Mouse (Mus musculus) midbrain, embryonic 11.5 days (tissue): ENCODE measurements around the gene Gba. TPM values are rescaled to one million over a fixed set of nuclear protein-coding genes. Genes with fewer than 3 reads are reported as not detected.

Experiments used
- ATAC-seq: fragments of 200-750 bp; cut with Nextera tagmentation; 2 replicates; pipeline ENCODE4 v1.8.0; 2017; ENCODE audit warnings: moderate TSS enrichment, moderate library complexity; ENCODE audit not compliant: low FRiP score
- DNase-seq: peaks from one replicate; pipeline ENCODE4 v3.0.0; 2015; ENCODE audit warnings: low spot score; ENCODE audit errors: missing footprints
- H3K27ac ChIP-seq: fragments of 300-500 bp; sonication (generic); 2 replicates; pipeline ENCODE4 v1.5.1; 2014; ENCODE audit warnings: low read depth, low read length
- H3K27me3 ChIP-seq: fragments of 300-500 bp; sonication (generic); 2 replicates; pipeline ENCODE4 v1.6.1; 2014; ENCODE audit warnings: mild to moderate bottlenecking, low read length, moderate library complexity, mixed read lengths; ENCODE audit not compliant: control insufficient read depth, insufficient read depth
- H3K36me3 ChIP-seq: fragments of 300-500 bp; sonication (generic); 2 replicates; pipeline ENCODE4 v1.6.1; 2014; ENCODE audit warnings: mild to moderate bottlenecking, low read length, moderate library complexity, mixed read lengths; ENCODE audit not compliant: control insufficient read depth, insufficient read depth
- H3K4me1 ChIP-seq: fragments of 300-500 bp; sonication (generic); 2 replicates; pipeline ENCODE4 v1.6.1; 2014; ENCODE audit warnings: low read length; ENCODE audit not compliant: control insufficient read depth, insufficient read depth
- H3K4me2 ChIP-seq: fragments of 300-500 bp; sonication (generic); 2 replicates; pipeline ENCODE4 v1.6.1; 2014; ENCODE audit warnings: mild to moderate bottlenecking, moderate library complexity
- H3K4me3 ChIP-seq: fragments of 300-500 bp; sonication (generic); 2 replicates; pipeline ENCODE4 v1.5.1; 2014; ENCODE audit warnings: low read depth, low read length
- H3K9ac ChIP-seq: fragments of 300-500 bp; sonication (generic); 2 replicates; pipeline ENCODE4 v1.6.1; 2014; ENCODE audit warnings: low read length
- H3K9me3 ChIP-seq: fragments of 300-500 bp; sonication (generic); 2 replicates; pipeline ENCODE4 v1.6.1; 2016; ENCODE audit warnings: low read length; ENCODE audit not compliant: control insufficient read depth
- WGBS: fragments of 180-500 bp; shearing (Covaris S2); extraction: QIAGEN DNeasy Blood & Tissue Kit; methylation state at CpG from one replicate; pipeline ENCODE4 v1.1.7; 2014; 5-methylcytosine and 5-hydroxymethylcytosine counted together
- polyA plus RNA-seq: library from polyadenylated mRNA; unstranded; fragments of >200 nt; fragmentation: Nextera tagmentation; extraction: Ambion mirVana; gene quantifications from 2 replicates; pipeline ENCODE4 v1.2.1, GENCODE M21; 2014

Gene Gba
- polyA plus RNA-seq, 1 experiment from 2014 or later: 41.4 TPM

DNA sequence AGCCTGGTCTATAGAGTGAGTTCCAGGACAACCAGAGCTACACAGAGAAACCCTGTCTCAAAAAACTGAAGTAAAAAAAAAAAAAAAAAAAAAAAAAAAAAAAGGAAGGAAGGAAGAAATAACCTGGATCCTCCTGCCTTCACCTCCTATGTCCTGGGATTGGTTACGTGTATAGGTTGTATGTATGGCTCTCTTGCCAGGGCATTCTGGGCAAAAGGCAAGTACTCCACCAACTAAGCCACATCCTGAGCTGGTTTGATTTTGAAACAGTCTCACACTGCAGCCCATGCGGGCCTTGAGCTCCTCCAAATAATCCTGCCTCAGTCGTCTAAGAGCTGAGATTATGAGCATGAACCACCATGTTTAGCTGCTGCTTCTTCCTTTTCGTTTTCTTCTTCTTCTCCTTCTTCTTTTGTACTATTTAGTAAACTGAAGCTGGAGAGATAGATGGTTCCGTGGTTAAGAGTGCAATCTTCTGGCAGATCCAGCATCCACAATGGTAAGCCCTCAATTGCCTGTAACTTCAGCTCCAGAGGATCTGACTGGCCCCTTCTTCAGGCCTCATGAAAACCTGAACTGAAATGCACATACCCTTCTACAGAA is 39.0 kb upstream of the Gba start:
- H3K9me3 ChIP-seq: no peaks in the 10 kb centered on the region
- no peak for ATAC-seq
- 70% methylated on average over 5 of the region's 5 CpGs for WGBS
- peaks cover 9% of the 10 kb centered on the region for H3K36me3 ChIP-seq
- no peaks in the 10 kb centered on the region for H3K27me3 ChIP-seq
- H3K4me2 ChIP-seq: peak overlapping the region; percentile 58
- peak overlapping the region; percentile 93; the same call in 1 of the 2 replicates for H3K9ac ChIP-seq
- H3K27ac ChIP-seq: no peak overlapping the region
- no peak for DNase-seq
- peaks cover 14% of the 10 kb centered on the region for H3K4me1 ChIP-seq
- no peak overlapping the region for H3K4me3 ChIP-seq

DNA sequence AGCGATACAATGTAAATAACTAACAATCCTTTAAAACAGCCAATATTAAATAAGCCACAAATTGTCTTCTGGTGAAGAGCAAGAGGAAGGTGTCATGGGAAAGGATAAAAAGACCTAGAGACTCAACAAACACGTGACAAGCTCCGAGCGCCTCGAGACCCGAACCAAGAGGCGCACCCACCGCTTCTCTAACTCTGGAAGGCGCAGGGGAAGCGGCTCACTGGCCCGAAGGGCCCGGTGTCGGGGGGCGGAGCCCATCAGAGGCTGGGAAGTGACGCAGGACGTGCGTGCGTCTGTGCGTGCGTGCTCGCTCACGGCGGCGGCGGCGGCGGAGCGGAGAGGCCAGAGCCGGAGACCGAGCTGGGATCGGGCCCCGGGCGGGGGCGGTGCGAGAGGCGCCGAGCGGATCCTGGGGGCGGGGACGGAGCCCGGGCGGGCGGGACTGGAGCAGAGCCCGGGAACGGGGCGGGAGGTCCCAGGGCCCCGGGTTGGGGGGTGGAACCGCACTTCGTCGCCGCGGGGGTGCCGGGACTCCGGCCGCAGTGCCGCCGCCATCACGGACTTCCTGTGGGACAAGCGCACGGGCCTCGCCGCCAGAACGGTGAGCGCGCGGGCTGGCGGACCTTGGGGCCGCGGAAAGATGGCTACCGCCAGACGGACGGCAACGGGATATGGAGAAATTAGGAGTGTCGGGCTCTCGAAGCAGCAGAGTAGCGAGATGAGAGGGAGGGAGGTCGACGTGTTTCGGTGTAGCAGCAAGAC is 38.0 kb upstream of the Gba start, which contains the start of gene Clk2:
Gene Clk2 (plus strand): TSS at position 290 of the 762 bp plus-strand sequence.
- peaks cover 18% of the 10 kb centered on the region for H3K36me3 ChIP-seq
- under 1% methylated on average over 64 of the region's 79 CpGs for WGBS
- H3K4me2 ChIP-seq: peak within 1 kb of the TSS; percentile 58
- ATAC-seq: peak; percentile 97
- no peaks in the 10 kb centered on the region for H3K9me3 ChIP-seq
- peaks cover 14% of the 10 kb centered on the region for H3K4me1 ChIP-seq
- DNase-seq: peak; percentile 99
- H3K27me3 ChIP-seq: no peaks in the 10 kb centered on the region
- H3K9ac ChIP-seq: peak within 1 kb of the TSS; percentile 93
- H3K4me3 ChIP-seq: peak within 1 kb of the TSS; percentile 95
- H3K27ac ChIP-seq: peak within 1 kb of the TSS; percentile 79

DNA sequence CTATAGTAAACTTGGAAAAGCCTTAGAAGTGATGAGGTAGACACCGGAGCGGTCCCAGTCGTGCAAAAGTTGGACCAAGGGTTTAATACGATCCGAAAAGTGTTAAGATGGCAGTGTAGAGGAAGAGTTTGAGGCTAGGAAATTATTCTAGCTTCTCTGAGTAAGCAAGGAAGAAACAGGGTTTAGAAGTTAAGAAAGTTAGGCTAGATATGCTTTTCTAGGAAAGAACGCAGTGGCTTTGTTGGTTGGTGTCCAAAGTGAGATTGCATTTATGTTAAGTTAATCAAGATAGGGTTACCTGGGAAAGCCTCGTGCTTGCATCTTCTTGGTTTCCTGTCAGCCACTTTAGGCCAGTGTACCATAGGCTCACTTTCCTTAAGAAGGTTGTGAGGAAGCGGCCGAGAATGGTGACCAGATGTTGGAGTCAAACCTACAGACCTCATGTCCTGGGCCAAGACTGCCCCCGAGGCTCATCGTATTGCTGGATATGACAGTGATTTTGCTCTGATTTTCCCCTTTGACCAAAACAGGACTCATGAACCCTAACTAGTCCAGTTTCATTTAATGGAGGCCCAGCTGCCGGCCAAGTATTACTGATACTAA is 37.4 kb upstream of the Gba start:
- Histone ChIP-seq H3K27ac (peak overlapping the region; percentile 79), H3K4me3 (peak overlapping the region; percentile 95), H3K4me2 (peak overlapping the region; percentile 58), H3K9me3 (no peaks in the 10 kb centered on the region), H3K9ac (peak overlapping the region; percentile 93), H3K27me3 (no peaks in the 10 kb centered on the region), H3K4me1 (peaks cover 14% of the 10 kb centered on the region), H3K36me3 (peaks cover 23% of the 10 kb centered on the region)
- 28% methylated on average over 12 of the region's 12 CpGs for WGBS
- DNase-seq (peak; percentile 88), ATAC-seq (no peak)

DNA sequence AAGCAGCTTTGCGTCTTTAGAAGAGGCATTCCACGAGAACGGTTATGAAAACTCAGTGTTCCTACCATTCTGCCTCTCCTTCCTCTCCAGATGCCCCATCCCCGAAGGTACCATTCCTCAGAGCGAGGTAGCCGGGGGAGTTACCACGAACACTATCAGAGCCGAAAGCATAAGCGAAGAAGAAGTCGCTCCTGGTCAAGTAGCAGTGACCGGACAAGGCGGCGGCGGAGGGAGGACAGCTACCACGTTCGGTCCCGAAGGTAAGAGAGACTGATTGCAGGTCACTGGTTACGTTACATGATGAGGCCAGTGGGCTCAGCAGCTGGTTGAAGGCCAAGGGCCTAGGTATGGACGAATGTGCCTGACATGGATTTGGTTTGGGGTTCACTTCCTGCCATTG is 35.8 kb upstream of the Gba start:
- Histone ChIP-seq H3K9ac (no peak overlapping the region), H3K36me3 (peaks cover 32% of the 10 kb centered on the region), H3K4me1 (peaks cover 14% of the 10 kb centered on the region), H3K27ac (no peak overlapping the region), H3K9me3 (no peaks in the 10 kb centered on the region), H3K27me3 (no peaks in the 10 kb centered on the region), H3K4me2 (no peak overlapping the region), H3K4me3 (no peak overlapping the region)
- ATAC-seq (no peak), DNase-seq (no peak)
- 95% methylated on average over 19 of the region's 19 CpGs for WGBS

DNA sequence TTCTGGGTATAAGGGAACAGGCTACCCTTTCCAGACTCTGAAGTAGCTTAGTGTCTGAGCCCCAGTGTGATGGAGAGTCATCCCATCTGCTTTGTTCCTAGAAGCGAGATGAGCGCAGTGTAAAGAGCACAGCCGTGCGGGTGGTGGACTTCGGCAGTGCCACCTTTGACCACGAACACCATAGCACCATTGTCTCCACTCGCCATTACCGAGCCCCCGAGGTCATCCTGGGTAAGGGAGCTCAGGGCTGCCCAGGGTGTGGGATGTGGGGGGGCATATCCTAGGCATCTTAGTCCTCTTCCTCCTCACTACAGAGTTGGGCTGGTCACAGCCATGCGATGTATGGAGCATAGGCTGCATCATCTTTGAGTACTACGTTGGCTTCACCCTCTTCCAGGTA is 27.9 kb upstream of the Gba start:
- 93% methylated on average over 11 of the region's 11 CpGs for WGBS
- no peaks in the 10 kb centered on the region for H3K27me3 ChIP-seq
- ATAC-seq: no peak
- H3K4me1 ChIP-seq: peaks cover 9% of the 10 kb centered on the region
- no peak overlapping the region for H3K9ac ChIP-seq
- no peak overlapping the region for H3K27ac ChIP-seq
- DNase-seq: no peak
- H3K36me3 ChIP-seq: peaks cover 44% of the 10 kb centered on the region
- no peak overlapping the region for H3K4me3 ChIP-seq
- H3K9me3 ChIP-seq: no peaks in the 10 kb centered on the region
- H3K4me2 ChIP-seq: no peak overlapping the region

DNA sequence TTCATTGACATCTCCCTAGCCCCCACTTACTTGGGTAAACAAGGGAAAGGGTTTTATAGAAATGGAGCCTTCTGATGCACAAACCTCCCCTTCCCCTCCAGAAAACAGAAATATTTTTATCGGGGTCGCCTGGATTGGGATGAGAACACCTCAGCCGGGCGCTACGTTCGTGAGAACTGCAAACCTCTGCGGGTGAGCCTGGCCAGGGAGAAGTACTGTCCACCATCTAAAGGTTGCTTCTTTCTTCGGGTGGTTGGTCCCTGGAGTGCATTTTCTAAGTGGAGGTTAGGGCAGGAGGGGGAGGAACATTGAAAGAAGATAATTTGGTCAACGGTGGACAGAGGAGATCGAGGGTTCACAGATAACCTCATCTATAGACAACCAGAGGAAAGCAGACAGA is 27.2 kb upstream of the Gba start:
- no peaks in the 10 kb centered on the region for H3K27me3 ChIP-seq
- peaks cover 9% of the 10 kb centered on the region for H3K4me1 ChIP-seq
- H3K27ac ChIP-seq: no peak overlapping the region
- DNase-seq (no peak), ATAC-seq (no peak)
- no peak overlapping the region for H3K4me3 ChIP-seq
- H3K36me3 ChIP-seq: peaks cover 39% of the 10 kb centered on the region
- no peak overlapping the region for H3K4me2 ChIP-seq
- H3K9me3 ChIP-seq: no peaks in the 10 kb centered on the region
- 96% methylated on average over 10 of the region's 10 CpGs for WGBS
- H3K9ac ChIP-seq: no peak overlapping the region

DNA sequence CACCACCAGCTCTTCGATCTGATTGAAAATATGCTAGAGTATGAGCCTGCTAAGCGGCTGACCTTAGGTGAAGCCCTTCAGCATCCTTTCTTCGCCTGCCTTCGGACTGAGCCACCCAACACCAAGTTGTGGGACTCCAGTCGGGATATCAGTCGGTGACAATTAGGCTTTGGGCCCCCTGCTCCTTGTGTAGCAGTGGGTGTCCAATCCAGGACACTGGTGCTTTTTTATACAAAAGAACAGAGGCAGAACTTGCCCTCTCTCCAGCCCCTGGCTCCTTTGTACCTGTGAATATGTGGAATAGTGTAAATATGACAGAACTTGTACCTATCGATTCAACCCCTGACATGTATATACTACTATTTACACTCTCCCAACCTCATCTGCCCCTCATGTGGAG is 26.3 kb upstream of the Gba start:
- no peak overlapping the region for H3K9ac ChIP-seq
- no peak overlapping the region for H3K4me2 ChIP-seq
- H3K36me3 ChIP-seq: peaks cover 37% of the 10 kb centered on the region
- no peaks in the 10 kb centered on the region for H3K27me3 ChIP-seq
- no peak overlapping the region for H3K4me3 ChIP-seq
- H3K4me1 ChIP-seq: peaks cover 9% of the 10 kb centered on the region
- WGBS: 86% methylated on average over 7 of the region's 7 CpGs
- no peak for DNase-seq
- no peaks in the 10 kb centered on the region for H3K9me3 ChIP-seq
- H3K27ac ChIP-seq: no peak overlapping the region
- ATAC-seq: peak; percentile 7; the same call in 1 of the 2 replicates

DNA sequence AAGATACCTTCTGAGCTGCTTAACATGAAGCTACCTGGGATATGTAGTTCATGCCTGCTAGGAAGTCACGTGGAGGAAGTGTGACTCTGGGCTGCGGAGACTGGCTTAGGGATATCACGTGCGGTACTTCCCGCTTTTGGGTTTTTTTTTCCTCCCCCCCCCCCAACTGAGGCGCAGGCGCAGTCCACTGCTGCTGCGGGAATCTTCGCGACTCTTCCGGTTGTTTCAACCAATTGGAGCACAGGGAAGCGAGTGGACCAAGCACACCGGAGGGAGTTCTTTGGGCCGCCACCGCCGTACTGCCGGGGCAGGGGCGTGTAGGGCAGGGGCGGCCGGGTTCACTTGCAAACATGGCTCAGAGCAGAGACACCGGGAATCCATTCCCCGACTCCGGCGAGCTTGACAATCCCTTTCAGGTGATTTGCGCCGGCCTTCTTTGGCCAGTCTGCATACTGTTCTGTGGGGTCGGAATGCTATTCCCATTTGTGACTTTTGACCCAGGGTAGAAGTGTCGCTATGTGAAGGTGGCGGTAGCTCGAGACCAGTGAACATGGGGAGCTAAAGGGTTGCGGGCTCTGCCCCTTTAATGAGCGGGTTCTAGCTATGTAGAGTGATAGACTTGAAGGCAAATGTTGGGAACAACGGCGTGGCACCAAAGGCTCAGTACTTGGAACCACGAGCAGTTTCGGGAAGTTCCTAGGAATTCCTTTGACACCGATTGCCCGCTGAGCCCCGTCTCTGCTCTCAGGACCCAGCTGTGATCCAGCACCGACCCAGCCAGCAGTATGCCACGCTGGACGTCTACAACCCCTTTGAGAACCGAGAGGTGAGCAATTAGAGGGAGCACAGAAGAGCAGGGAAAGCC is 25.3 kb upstream of the Gba start, which contains the start of gene Scamp3:
Gene Scamp3 (plus strand): TSS at position 232 of the 865 bp plus-strand sequence.
- H3K36me3 ChIP-seq: peaks cover 32% of the 10 kb centered on the region
- ATAC-seq: peak; percentile 95
- no peaks in the 10 kb centered on the region for H3K9me3 ChIP-seq
- DNase-seq: peak; percentile 99
- under 1% methylated on average over 43 of the region's 43 CpGs for WGBS
- H3K4me1 ChIP-seq: peaks cover 9% of the 10 kb centered on the region
- no peaks in the 10 kb centered on the region for H3K27me3 ChIP-seq
- no peak within 1 kb of the TSS; the same call in 1 of the 2 replicates for H3K27ac ChIP-seq
- H3K9ac ChIP-seq: peak within 1 kb of the TSS; percentile 82
- peak within 1 kb of the TSS; percentile 85 for H3K4me2 ChIP-seq
- peak within 1 kb of the TSS; percentile 55 for H3K4me3 ChIP-seq
